Mouse (Mus musculus) hindbrain, postnatal 0 days (tissue): ENCODE results near the gene Dusp1. TPM values are rescaled to one million over a fixed set of nuclear protein-coding genes. Genes with fewer than 3 reads are reported as not detected.

ENCODE experiments used
- ATAC-seq: fragments of 200-750 bp; cut with Nextera tagmentation; 2 replicates; pipeline ENCODE4 v1.8.0; 2017; ENCODE audit warnings: mild to moderate bottlenecking, moderate TSS enrichment, moderate library complexity
- DNase-seq: peaks from one replicate; pipeline ENCODE4 v3.0.0-alpha.2; 2015; ENCODE audit warnings: low spot score
- H3K27ac ChIP-seq: fragments of 300-500 bp; sonication (generic); 2 replicates; pipeline ENCODE4 v1.5.1; 2014; ENCODE audit warnings: mild to moderate bottlenecking
- H3K27me3 ChIP-seq: fragments of 300-500 bp; sonication (generic); 2 replicates; pipeline ENCODE4 v1.6.1; 2014; ENCODE audit warnings: low read length, mixed read lengths; ENCODE audit not compliant: insufficient read depth
- H3K36me3 ChIP-seq: fragments of 300-500 bp; sonication (generic); 2 replicates; pipeline ENCODE4 v1.6.1; 2014; ENCODE audit warnings: low read length, mixed read lengths; ENCODE audit not compliant: insufficient read depth
- H3K4me1 ChIP-seq: fragments of 300-500 bp; sonication (generic); 2 replicates; pipeline ENCODE4 v1.6.1; 2014; ENCODE audit warnings: antibody characterized with exemption, low read length, mixed read lengths; ENCODE audit not compliant: insufficient read depth
- H3K4me2 ChIP-seq: fragments of 300-500 bp; sonication (generic); 2 replicates; pipeline ENCODE4 v1.6.1; 2014; ENCODE audit warnings: low read depth, mild to moderate bottlenecking, low read length, moderate library complexity, mixed read lengths
- H3K4me3 ChIP-seq: fragments of 300-500 bp; sonication (generic); 2 replicates; pipeline ENCODE4 v1.5.1; 2014; ENCODE audit warnings: low read length
- H3K9ac ChIP-seq: fragments of 300-500 bp; sonication (generic); replicated peaks from 2 replicates; pipeline ENCODE4 v1.6.1; 2014; ENCODE audit warnings: mild to moderate bottlenecking, low read length, moderate library complexity, mixed read lengths
- H3K9me3 ChIP-seq: fragments of 300-500 bp; sonication (generic); 2 replicates; pipeline ENCODE4 v1.6.1; 2016; ENCODE audit warnings: low read length, mixed read lengths
- CTCF ChIP-seq: IDR thresholded peaks from 2 replicates; pipeline ENCODE4 v1.5.1; 2016; ENCODE audit warnings: antibody characterized with exemption, control low read depth, low read depth
- WGBS: fragments of 180-500 bp; shearing (Covaris S2); extraction: QIAGEN DNeasy Blood & Tissue Kit; methylation state at CpG from one replicate; pipeline ENCODE4 v1.1.7; 2014; 5-methylcytosine and 5-hydroxymethylcytosine counted together
- microRNA-seq, 2 experiments: library from miRNA; unstranded; fragments of <30 nt; microRNA quantifications; one replicate each; pipeline ENCODE4; 2016
- polyA plus RNA-seq: library from polyadenylated mRNA; unstranded; fragments of >200 nt; fragmentation: Nextera tagmentation; extraction: Ambion mirVana; gene quantifications from 2 replicates; pipeline ENCODE4 v1.2.1, GENCODE M21; 2015
- total RNA-seq: library from RNA; depleted of rRNA; stranded (reverse); fragments of >200 nt; gene quantifications from 2 replicates; pipeline ENCODE4 v1.2.3, GENCODE M21; 2014; rRNA removed

Gene Dusp1
- total and polyA plus RNA-seq, 2 experiments from 2014 or later, result 27.0 to 51.4 TPM

GRCm38 (mm10) chr17:26463432-26463831 is 98.5 kb downstream of the Dusp1 start:
- Histone ChIP-seq H3K9me3 (no peaks in the 10 kb centered on the region), H3K27ac (no peak overlapping the region), H3K27me3 (no peaks in the 10 kb centered on the region), H3K36me3 (no peaks in the 10 kb centered on the region), H3K4me2 (no peak overlapping the region), H3K9ac (no peak overlapping the region), H3K4me1 (no peaks in the 10 kb centered on the region), H3K4me3 (no peak overlapping the region)
- DNase-seq (no peak), ATAC-seq (no peak)
- TF ChIP-seq CTCF, result no peak
- WGBS, result 89% methylated on average over 5 of the region's 5 CpGs

- Histone ChIP-seq H3K9ac (0 out of 2 replicates have a peak overlapping the region, but pooled peaks have one; percentile 5), H3K4me1 (no peaks in the 10 kb centered on the region), H3K4me2 (no peak overlapping the region), H3K36me3 (no peaks in the 10 kb centered on the region), H3K27me3 (no peaks in the 10 kb centered on the region), H3K4me3 (no peak overlapping the region), H3K9me3 (no peaks in the 10 kb centered on the region), H3K27ac (no peak overlapping the region)
- ATAC-seq (no peak), DNase-seq (peak; percentile 85)
- peak; percentile 99 for TF ChIP-seq CTCF
- 26% methylated on average over 12 of the region's 12 CpGs for WGBS
Observed at GRCm38 (mm10) chr17:26462634-26463170, 99.2 kb downstream of the Dusp1 start.

- no peaks in the 10 kb centered on the region; the same call in 1 of the 2 replicates for H3K4me1 ChIP-seq
- no peak overlapping the region for H3K4me3 ChIP-seq
- ATAC-seq (no peak), DNase-seq (no peak)
- H3K9ac ChIP-seq, result no peak overlapping the region
- no peaks in the 10 kb centered on the region for H3K36me3 ChIP-seq
- no peaks in the 10 kb centered on the region for H3K9me3 ChIP-seq
- no peak overlapping the region for H3K4me2 ChIP-seq
- no peak for TF ChIP-seq CTCF
- 72% methylated on average over 7 of the region's 7 CpGs for WGBS
- H3K27me3 ChIP-seq, result no peaks in the 10 kb centered on the region
- no peak overlapping the region for H3K27ac ChIP-seq
Observed at GRCm38 (mm10) chr17:26458049-26458448, 103.9 kb downstream of the Dusp1 start.

GRCm38 (mm10) chr17:26457506-26457905 is 104.4 kb downstream of the Dusp1 start:
- Histone ChIP-seq H3K27ac (no peak overlapping the region), H3K9ac (no peak overlapping the region), H3K4me1 (no peaks in the 10 kb centered on the region; the same call in 1 of the 2 replicates), H3K36me3 (no peaks in the 10 kb centered on the region), H3K4me2 (no peak overlapping the region), H3K4me3 (no peak overlapping the region), H3K9me3 (no peaks in the 10 kb centered on the region), H3K27me3 (no peaks in the 10 kb centered on the region)
- no peak for TF ChIP-seq CTCF
- no peak for DNase-seq
- no peak for ATAC-seq

Small RNA genes within 50 kb of the gene (microRNA-seq; reads per million reads assigned to microRNA genes)
- gene Gm22420, result 0 reads per million in 2 experiments

Other genes with a start within 250 kb of the Dusp1 start
- 60.4 and 67.5 TPM in 2 replicates for gene Neurl1b, start 147.3 kb downstream of the Dusp1 start, total RNA-seq
- 1.7 and 2.1 TPM in 2 replicates for gene Neurl1b, start 147.3 kb downstream of the Dusp1 start, polyA plus RNA-seq
- 235 and 250 TPM in 2 replicates for gene Ergic1, start 639 bp downstream of the Dusp1 start, total RNA-seq
- 81.2 and 93.5 TPM in 2 replicates for gene Ergic1, start 639 bp downstream of the Dusp1 start, polyA plus RNA-seq
- gene Atp6v0e, start 101.1 kb upstream of the Dusp1 start, total RNA-seq, result 98.2 and 124 TPM in 2 replicates
- gene Atp6v0e, start 101.1 kb upstream of the Dusp1 start, polyA plus RNA-seq, result 121 and 133 TPM in 2 replicates
- gene Crebrf, start 153.5 kb upstream of the Dusp1 start, total RNA-seq, result 17.7 and 23.5 TPM in 2 replicates
- 11.7 and 13.4 TPM in 2 replicates for gene Crebrf, start 153.5 kb upstream of the Dusp1 start, polyA plus RNA-seq
- 38.6 and 42.1 TPM in 2 replicates for gene Bnip1, start 218.9 kb upstream of the Dusp1 start, total RNA-seq
- gene Bnip1, start 218.9 kb upstream of the Dusp1 start, polyA plus RNA-seq, result 45.2 and 48.1 TPM in 2 replicates